Mouse (Mus musculus): ENCODE measurements around the gene Cmas. TPM values are rescaled to one million over a fixed set of nuclear protein-coding genes. Genes with fewer than 3 reads are reported as not detected.

The Cmas gene
- polyA plus RNA-seq, 1 experiment from 2014 or later = 78.5 TPM

GRCm38 (mm10) chr6:142806326-142806725 is 49.8 kb downstream of the Cmas start:
- Histone ChIP-seq H3K9ac (ENCODE audit: low read length) (no peak overlapping the region), H3K4me1 (ENCODE audit: control insufficient read depth, insufficient read depth, low read length) (no peaks in the 10 kb centered on the region; the same call in 1 of the 2 replicates), H3K4me3 (ENCODE audit: low read length) (no peak overlapping the region), H3K4me2 (ENCODE audit: low read depth, low read length) (no peak overlapping the region), H3K27me3 (ENCODE audit: control insufficient read depth, insufficient read depth, low read length) (no peaks in the 10 kb centered on the region), H3K36me3 (ENCODE audit: control insufficient read depth, insufficient read depth) (no peaks in the 10 kb centered on the region), H3K27ac (ENCODE audit: low read length) (no peak overlapping the region), H3K9me3 (replicated peaks; ENCODE audit: control insufficient read depth, low read length) (no peaks in the 10 kb centered on the region)
- no peak for ATAC-seq (replicated peaks; ENCODE audit: extremely low read depth, insufficient read depth, low FRiP score)
- 64% methylated on average over 4 of the region's 4 CpGs for WGBS

GRCm38 (mm10) chr6:142809373-142810098 is 53.0 kb downstream of the Cmas start:
- Histone ChIP-seq H3K36me3 (ENCODE audit: control insufficient read depth, insufficient read depth) (no peaks in the 10 kb centered on the region), H3K4me1 (ENCODE audit: control insufficient read depth, insufficient read depth, low read length) (no peaks in the 10 kb centered on the region; the same call in 1 of the 2 replicates), H3K27me3 (ENCODE audit: control insufficient read depth, insufficient read depth, low read length) (no peaks in the 10 kb centered on the region), H3K27ac (ENCODE audit: low read length) (no peak overlapping the region), H3K4me3 (ENCODE audit: low read length) (no peak overlapping the region), H3K4me2 (ENCODE audit: low read depth, low read length) (no peak overlapping the region), H3K9me3 (replicated peaks; ENCODE audit: control insufficient read depth, low read length) (no peaks in the 10 kb centered on the region), H3K9ac (ENCODE audit: low read length) (no peak overlapping the region)
- ATAC-seq (replicated peaks; ENCODE audit: extremely low read depth, insufficient read depth, low FRiP score) = 0 out of 2 replicates have a peak, but pooled peaks have one; percentile 28
- WGBS = 34% methylated on average over 6 of the region's 6 CpGs

DNA sequence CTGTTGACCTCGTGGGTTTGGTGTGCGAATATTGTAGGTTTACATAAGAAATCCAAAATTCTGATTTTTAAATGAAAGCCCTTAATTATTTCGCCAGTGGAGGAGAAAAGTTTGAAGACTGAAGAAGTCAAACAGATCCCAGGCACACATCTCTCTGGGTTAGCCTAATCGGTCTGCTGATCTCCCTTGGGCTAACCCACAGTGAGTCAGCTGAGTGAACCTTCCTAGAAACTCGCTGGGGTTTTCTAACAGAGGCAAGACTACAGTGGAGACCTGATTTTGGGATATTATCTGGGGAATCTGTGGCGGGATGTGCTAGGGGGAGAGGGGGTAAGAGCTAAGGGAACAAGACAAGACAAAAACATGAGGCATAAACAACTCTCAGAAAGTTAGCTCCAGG is 53.8 kb downstream of the Cmas start:
- no peaks in the 10 kb centered on the region for H3K36me3 ChIP-seq (ENCODE audit: control insufficient read depth, insufficient read depth)
- H3K27me3 ChIP-seq (ENCODE audit: control insufficient read depth, insufficient read depth, low read length) = no peaks in the 10 kb centered on the region
- ATAC-seq (replicated peaks; ENCODE audit: extremely low read depth, insufficient read depth, low FRiP score) = no peak
- H3K4me2 ChIP-seq (ENCODE audit: low read depth, low read length) = no peak overlapping the region
- no peak overlapping the region for H3K27ac ChIP-seq (ENCODE audit: low read length)
- H3K4me1 ChIP-seq (ENCODE audit: control insufficient read depth, insufficient read depth, low read length) = no peaks in the 10 kb centered on the region; the same call in 1 of the 2 replicates
- H3K9me3 ChIP-seq (replicated peaks; ENCODE audit: control insufficient read depth, low read length) = no peaks in the 10 kb centered on the region
- 60% methylated on average over 6 of the region's 6 CpGs for WGBS
- H3K4me3 ChIP-seq (ENCODE audit: low read length) = no peak overlapping the region
- no peak overlapping the region for H3K9ac ChIP-seq (ENCODE audit: low read length)

DNA sequence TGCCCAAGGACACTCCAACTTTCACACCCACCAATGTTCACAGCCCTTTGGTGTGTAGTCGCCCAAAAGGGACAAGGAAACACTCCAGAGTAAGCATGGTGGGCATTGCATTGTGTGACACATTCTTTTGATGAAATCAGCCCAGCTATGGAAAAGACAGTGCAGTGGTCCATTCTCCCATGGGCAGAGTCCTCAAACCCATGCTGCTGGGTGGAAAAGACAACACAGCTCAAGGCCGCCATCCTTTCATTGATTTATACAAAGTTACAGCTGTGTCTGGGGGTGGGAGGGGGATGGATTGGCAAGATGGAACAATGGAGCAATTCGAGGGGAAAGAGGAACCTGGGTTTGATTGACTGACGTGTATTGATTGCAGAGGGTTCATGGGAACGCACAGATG is 56.5 kb downstream of the Cmas start:
- no peak overlapping the region for H3K4me3 ChIP-seq (ENCODE audit: low read length)
- H3K36me3 ChIP-seq (ENCODE audit: control insufficient read depth, insufficient read depth) = no peaks in the 10 kb centered on the region
- H3K9me3 ChIP-seq (replicated peaks; ENCODE audit: control insufficient read depth, low read length) = no peaks in the 10 kb centered on the region
- H3K9ac ChIP-seq (ENCODE audit: low read length) = no peak overlapping the region
- no peaks in the 10 kb centered on the region; the same call in 1 of the 2 replicates for H3K4me1 ChIP-seq (ENCODE audit: control insufficient read depth, insufficient read depth, low read length)
- no peak overlapping the region for H3K27ac ChIP-seq (ENCODE audit: low read length)
- H3K27me3 ChIP-seq (ENCODE audit: control insufficient read depth, insufficient read depth, low read length) = no peaks in the 10 kb centered on the region
- WGBS = 79% methylated on average over 5 of the region's 5 CpGs
- H3K4me2 ChIP-seq (ENCODE audit: low read depth, low read length) = no peak overlapping the region
- no peak for ATAC-seq (replicated peaks; ENCODE audit: extremely low read depth, insufficient read depth, low FRiP score)

DNA sequence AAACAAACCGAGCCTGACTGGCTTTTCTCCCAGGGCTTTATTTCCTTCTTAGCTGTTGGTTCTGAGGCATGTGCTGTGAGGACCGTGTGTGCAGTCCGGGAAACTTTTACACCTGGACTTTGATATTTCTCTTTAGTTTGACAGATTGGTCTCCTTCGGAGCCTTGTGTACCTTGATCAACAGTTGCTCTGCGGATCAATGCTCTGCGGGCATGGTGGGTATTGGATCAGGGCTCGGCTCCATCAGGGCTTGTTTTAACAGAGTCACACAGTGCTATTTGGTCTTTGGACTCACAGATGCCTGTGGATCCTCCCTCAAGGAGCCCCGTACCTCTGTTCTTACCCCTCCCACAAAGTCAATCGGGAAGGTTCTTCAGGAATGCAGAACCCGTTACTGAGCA is 57.5 kb downstream of the Cmas start:
- Histone ChIP-seq H3K4me3 (ENCODE audit: low read length) (peak overlapping the region; percentile 49), H3K9ac (ENCODE audit: low read length) (no peak overlapping the region), H3K4me2 (ENCODE audit: low read depth, low read length) (peak overlapping the region; percentile 73), H3K27ac (ENCODE audit: low read length) (no peak overlapping the region), H3K4me1 (ENCODE audit: control insufficient read depth, insufficient read depth, low read length) (no peaks in the 10 kb centered on the region; the same call in 1 of the 2 replicates), H3K36me3 (ENCODE audit: control insufficient read depth, insufficient read depth) (no peaks in the 10 kb centered on the region), H3K9me3 (replicated peaks; ENCODE audit: control insufficient read depth, low read length) (no peaks in the 10 kb centered on the region), H3K27me3 (ENCODE audit: control insufficient read depth, insufficient read depth, low read length) (no peaks in the 10 kb centered on the region)
- WGBS = 55% methylated on average over 10 of the region's 10 CpGs
- no peak for ATAC-seq (replicated peaks; ENCODE audit: extremely low read depth, insufficient read depth, low FRiP score)

GRCm38 (mm10) chr6:142814495-142814921 is 58.0 kb downstream of the Cmas start:
- Histone ChIP-seq H3K27ac (ENCODE audit: low read length) (no peak overlapping the region), H3K4me1 (ENCODE audit: control insufficient read depth, insufficient read depth, low read length) (no peaks in the 10 kb centered on the region; the same call in 1 of the 2 replicates), H3K4me3 (ENCODE audit: low read length) (peak overlapping the region; percentile 49), H3K9me3 (replicated peaks; ENCODE audit: control insufficient read depth, low read length) (no peaks in the 10 kb centered on the region), H3K4me2 (ENCODE audit: low read depth, low read length) (peak overlapping the region; percentile 73), H3K9ac (ENCODE audit: low read length) (peak overlapping the region; percentile 58), H3K27me3 (ENCODE audit: control insufficient read depth, insufficient read depth, low read length) (no peaks in the 10 kb centered on the region), H3K36me3 (ENCODE audit: control insufficient read depth, insufficient read depth) (no peaks in the 10 kb centered on the region)
- WGBS = 3% methylated on average over 15 of the region's 15 CpGs
- ATAC-seq (replicated peaks; ENCODE audit: extremely low read depth, insufficient read depth, low FRiP score) = no peak

- no peak for ATAC-seq (replicated peaks; ENCODE audit: extremely low read depth, insufficient read depth, low FRiP score)
- WGBS = 56% methylated on average over 3 of the region's 3 CpGs
- H3K4me3 ChIP-seq (ENCODE audit: low read length) = no peak overlapping the region
Measured at GRCm38 (mm10) chr6:142815513-142815912, 59.0 kb downstream of the Cmas start.

GRCm38 (mm10) chr6:142818306-142818705 is 61.8 kb downstream of the Cmas start:
- WGBS = 91% methylated on average over 10 of the region's 10 CpGs
- no peaks in the 10 kb centered on the region for H3K36me3 ChIP-seq (ENCODE audit: control insufficient read depth, insufficient read depth)
- H3K4me3 ChIP-seq (ENCODE audit: low read length) = no peak overlapping the region
- no peaks in the 10 kb centered on the region for H3K27me3 ChIP-seq (ENCODE audit: control insufficient read depth, insufficient read depth, low read length)
- H3K9me3 ChIP-seq (replicated peaks; ENCODE audit: control insufficient read depth, low read length) = no peaks in the 10 kb centered on the region
- H3K4me2 ChIP-seq (ENCODE audit: low read depth, low read length) = no peak overlapping the region
- no peak for ATAC-seq (replicated peaks; ENCODE audit: extremely low read depth, insufficient read depth, low FRiP score)
- no peaks in the 10 kb centered on the region for H3K4me1 ChIP-seq (ENCODE audit: control insufficient read depth, insufficient read depth, low read length)
- no peak overlapping the region for H3K9ac ChIP-seq (ENCODE audit: low read length)
- no peak overlapping the region for H3K27ac ChIP-seq (ENCODE audit: low read length)

More at GRCm38 (mm10) chr6:142815513-142815912, 59.0 kb downstream of the Cmas start:
- no peak overlapping the region for H3K27ac ChIP-seq (ENCODE audit: low read length)
- no peaks in the 10 kb centered on the region for H3K4me1 ChIP-seq (ENCODE audit: control insufficient read depth, insufficient read depth, low read length)
- H3K9me3 ChIP-seq (replicated peaks; ENCODE audit: control insufficient read depth, low read length) = no peaks in the 10 kb centered on the region
- no peaks in the 10 kb centered on the region for H3K36me3 ChIP-seq (ENCODE audit: control insufficient read depth, insufficient read depth)
- H3K27me3 ChIP-seq (ENCODE audit: control insufficient read depth, insufficient read depth, low read length) = no peaks in the 10 kb centered on the region
- no peak overlapping the region for H3K4me2 ChIP-seq (ENCODE audit: low read depth, low read length)
- H3K9ac ChIP-seq (ENCODE audit: low read length) = no peak overlapping the region

- no peaks in the 10 kb centered on the region for H3K27me3 ChIP-seq (ENCODE audit: control insufficient read depth, insufficient read depth, low read length)
- H3K9me3 ChIP-seq (replicated peaks; ENCODE audit: control insufficient read depth, low read length) = no peaks in the 10 kb centered on the region
- H3K27ac ChIP-seq (ENCODE audit: low read length) = no peak overlapping the region
- no peak for ATAC-seq (replicated peaks; ENCODE audit: extremely low read depth, insufficient read depth, low FRiP score)
- H3K36me3 ChIP-seq (ENCODE audit: control insufficient read depth, insufficient read depth) = no peaks in the 10 kb centered on the region
- no peak overlapping the region for H3K9ac ChIP-seq (ENCODE audit: low read length)
- no peaks in the 10 kb centered on the region for H3K4me1 ChIP-seq (ENCODE audit: control insufficient read depth, insufficient read depth, low read length)
- no peak overlapping the region for H3K4me2 ChIP-seq (ENCODE audit: low read depth, low read length)
- 64% methylated on average over 5 of the region's 5 CpGs for WGBS
- H3K4me3 ChIP-seq (ENCODE audit: low read length) = no peak overlapping the region
Measured at GRCm38 (mm10) chr6:142823008-142823787, 66.7 kb downstream of the Cmas start.

Measured in heart, embryonic 16.5 days (tissue).